Mouse (Mus musculus) cerebellum, postnatal 4 days (tissue): ENCODE data around the gene Kri1.
"Not testable (repeated sequence)": the region's sequence is repeated elsewhere in the genome, so short reads cannot be mapped to it uniquely, and the experiment has no call there.

Experiments
- DNase-seq, 2 experiments: peaks; one replicate each; pipeline ENCODE4 v3.0.0; 2022; ENCODE audit warnings: low spot score in 2 of 2, mixed read lengths in 1 of 2

Kri1 gene

GRCm38 (mm10) chr9:21287571-21288402 lies at the start of gene Kri1:
TSS of gene Kri1 (minus strand) at chr9:21287969.
- DNase-seq, result peak; percentile 92 to 94

GRCm38 (mm10) chr9:21336491-21336890 lies 48.7 kb upstream of the Kri1 start:
- DNase-seq, result no peak

GRCm38 (mm10) chr9:21335391-21335790 lies 47.6 kb upstream of the Kri1 start:
- no peak for DNase-seq

GRCm38 (mm10) chr9:21334747-21335146 lies 47.0 kb upstream of the Kri1 start:
- DNase-seq, result no peak

DNA sequence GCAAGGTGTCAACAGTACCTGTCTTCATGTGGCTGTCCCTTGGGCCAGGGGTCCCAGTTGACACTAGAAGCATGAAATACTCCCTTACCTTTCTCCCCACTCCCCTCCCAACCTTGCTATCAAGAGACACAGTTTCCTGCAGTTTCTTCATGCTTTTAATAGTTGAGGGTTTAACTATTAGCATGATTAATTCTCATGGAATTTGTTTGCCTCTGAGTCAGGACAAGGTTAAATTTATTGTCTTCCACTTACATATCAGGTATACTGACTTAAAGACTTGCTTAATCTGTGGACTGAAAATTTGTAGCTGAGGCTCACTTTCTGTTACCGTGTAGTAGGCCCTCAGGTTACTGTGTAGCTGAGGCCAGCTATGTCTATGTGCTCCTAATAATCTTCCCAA lies 45.8 kb upstream of the Kri1 start:
- DNase-seq, result no peak

GRCm38 (mm10) chr9:21332161-21333061 lies 44.6 kb upstream of the Kri1 start:
- DNase-seq, result no peak

GRCm38 (mm10) chr9:21331365-21332140 lies 43.8 kb upstream of the Kri1 start:
- no peak for DNase-seq

- no peak for DNase-seq
Measured at GRCm38 (mm10) chr9:21329699-21330289, 42.0 kb upstream of the Kri1 start.

DNA sequence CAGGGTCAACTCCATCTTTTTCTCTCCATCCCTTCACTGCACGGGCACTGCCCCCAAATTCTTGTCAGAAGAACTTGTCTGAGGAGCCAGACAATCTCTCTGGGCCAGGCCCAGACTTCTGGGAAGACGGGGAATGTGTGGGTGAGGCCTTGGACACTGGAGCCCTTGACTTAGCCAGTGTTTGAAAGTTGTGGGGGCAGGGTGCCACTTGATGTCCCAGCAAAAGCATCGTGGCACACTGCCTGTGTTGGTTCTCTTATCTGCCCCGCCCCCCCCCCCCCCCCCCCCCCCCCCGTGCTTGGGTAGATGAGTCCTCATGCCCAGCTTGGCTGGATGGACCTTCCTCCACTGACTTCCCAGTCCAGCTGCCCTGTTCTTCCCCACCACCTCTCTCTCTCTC lies 41.3 kb upstream of the Kri1 start:
- DNase-seq, result no peak

DNA sequence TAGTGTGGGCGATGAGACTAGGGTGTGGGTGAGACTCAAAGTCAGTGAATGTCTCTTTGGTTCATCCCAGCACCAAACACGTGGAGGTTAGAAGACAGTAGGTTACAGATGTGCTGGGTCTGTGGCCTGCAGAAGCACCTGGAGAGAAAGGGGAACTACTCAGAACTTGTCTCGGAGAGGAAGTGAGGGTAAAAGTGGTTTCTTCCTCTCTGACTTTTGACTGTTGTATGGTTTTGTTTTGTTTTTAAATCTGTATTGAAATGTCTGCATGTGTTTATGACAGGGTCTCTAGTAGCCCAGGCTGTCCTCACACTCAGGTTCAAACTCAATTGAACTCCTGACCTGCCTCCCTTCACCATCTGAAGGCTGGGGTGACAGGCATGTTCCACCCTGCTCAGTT lies 40.3 kb upstream of the Kri1 start:
- no peak for DNase-seq

GRCm38 (mm10) chr9:21327569-21327968 lies 39.8 kb upstream of the Kri1 start:
- DNase-seq, result no peak

DNA sequence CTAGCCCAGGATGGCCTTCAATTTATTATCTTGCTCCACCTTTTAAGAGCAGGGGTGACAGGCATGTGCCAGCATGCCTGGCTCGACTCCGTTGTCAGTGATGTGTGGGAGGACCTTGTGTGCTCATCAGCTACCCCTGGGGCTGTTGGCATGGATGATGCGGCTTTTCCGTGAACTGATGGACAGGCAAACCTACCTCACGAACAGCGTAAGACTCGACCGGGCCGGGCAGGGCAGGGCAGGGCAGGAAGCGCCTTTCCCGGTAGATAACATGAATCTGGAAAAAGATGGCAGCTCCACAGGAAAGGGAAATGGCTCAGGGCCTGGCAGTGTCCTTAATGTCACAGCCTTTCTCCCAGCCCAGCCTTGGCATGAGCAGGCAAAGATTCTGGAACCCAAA lies 36.5 kb upstream of the Kri1 start:
- no peak for DNase-seq

DNA sequence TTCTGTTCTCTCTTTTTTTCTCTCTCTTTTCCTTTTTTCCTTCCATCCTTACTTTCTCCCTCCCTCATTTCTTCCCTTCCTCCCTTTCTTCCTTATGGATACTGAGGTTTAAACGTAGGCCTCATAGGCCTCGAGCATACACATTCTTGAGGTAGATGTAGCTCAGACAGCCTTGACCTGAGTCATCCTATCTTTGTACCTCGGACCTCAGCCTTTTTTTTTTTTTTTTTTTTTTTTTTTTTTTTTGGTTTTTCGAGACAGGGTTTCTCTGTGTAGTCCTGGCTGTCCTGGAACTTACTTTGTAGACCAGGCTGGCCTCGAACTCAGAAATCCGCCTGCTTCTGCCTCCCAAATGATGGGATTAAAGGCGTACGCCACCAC lies 35.1 kb upstream of the Kri1 start:
- not testable (repeated sequence) for DNase-seq

DNA sequence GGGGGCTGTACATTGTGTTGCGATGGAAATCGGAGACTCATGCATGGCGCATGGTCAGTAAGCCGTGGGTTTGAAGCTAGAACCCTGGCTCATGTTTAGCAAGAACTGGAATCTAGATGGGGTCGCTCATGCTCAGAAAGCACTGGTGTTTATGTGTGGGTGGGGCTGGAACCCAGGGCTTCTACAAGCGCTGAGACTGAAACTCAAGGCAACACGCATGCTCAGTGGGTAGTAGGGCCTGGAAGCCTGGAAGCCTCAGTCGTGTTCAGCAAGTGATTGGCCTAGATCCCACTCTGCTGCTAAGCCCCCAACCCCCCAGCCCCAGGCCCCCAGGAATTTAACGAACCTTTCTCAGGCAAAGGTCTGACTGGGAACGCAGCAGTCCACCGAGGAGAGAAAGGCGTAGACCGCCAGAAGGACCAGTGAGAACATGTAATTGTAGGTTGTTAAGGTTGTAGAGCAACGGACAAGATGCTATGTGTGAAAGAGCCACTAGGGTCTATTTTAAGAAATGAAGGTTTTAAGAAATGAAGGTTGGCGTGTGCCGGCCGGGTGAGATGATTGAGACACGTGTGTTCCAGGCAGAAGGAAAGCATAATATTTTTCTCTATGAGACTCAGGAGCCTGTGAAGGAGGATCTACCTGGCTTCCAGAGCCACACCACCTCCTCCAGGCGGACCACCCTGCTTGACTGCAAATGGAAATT lies 34.6 kb upstream of the Kri1 start:
- no peak for DNase-seq

- no peak for DNase-seq
Measured at GRCm38 (mm10) chr9:21321513-21321835, 33.7 kb upstream of the Kri1 start.

DNA sequence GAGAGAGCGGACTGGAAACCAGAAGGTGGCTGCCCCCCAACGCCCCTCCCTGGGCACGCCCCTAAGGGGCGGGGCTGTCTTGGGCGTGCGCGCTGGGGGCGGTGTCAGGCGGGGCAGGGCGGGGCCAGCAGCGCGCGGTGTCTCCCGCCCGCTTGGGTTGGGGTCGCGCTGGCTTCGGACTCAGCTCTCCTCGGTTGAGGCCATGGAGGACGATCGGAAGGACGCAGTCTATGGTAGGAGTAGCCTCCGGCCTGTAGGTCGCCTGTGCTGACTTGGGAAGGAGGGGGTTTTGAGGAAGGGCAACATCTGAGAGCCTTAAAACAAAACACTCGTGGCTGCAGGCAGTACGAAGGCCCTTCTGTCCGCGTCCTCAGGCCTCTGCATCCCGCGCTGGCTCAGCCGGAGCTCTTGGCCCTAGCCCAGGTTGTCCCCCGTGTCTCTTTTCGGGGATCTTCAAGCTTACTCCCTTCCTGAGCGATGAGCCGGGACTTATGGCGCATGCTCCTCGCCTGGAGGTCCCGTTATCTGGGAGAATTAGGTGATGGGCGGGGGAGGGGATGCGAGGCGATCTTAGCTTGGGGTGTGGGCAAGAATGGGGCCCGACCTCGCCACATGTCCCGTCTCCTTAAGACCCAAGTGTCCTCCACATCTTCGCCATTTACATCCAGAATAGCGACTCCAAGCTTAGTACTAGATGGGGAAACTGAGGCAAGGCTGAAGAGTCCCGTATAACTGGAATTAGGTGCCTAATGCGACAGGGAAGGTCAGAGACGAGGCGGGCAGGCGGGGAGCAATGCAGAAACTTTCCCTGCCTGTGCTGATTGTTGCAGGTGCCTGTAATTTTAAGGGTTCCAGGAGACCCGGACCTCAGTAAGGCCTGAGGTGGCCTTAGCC lies 33.1 kb upstream of the Kri1 start, which contains the start of gene Slc44a2:
TSS of gene Slc44a2 (plus strand) at position 80 of the 894 bp plus-strand sequence.
- peak; percentile 59 to 83 for DNase-seq

DNA sequence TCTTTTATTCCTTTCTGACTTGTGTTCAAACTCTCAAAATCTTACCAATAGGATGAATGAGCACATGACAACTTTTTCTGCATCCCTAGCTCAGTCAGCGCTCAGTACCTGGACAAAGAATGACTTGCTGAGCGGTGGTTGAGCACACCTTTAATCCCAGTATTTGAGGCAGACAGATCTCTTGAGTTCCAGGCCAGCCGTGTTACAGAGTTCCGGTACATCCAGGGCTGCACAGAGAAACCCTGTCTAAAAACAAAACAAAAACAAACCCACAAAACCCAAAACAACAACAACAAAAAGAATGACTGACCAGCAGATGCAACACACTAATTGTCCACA lies 32.5 kb upstream of the Kri1 start:
- DNase-seq, result no peak

DNA sequence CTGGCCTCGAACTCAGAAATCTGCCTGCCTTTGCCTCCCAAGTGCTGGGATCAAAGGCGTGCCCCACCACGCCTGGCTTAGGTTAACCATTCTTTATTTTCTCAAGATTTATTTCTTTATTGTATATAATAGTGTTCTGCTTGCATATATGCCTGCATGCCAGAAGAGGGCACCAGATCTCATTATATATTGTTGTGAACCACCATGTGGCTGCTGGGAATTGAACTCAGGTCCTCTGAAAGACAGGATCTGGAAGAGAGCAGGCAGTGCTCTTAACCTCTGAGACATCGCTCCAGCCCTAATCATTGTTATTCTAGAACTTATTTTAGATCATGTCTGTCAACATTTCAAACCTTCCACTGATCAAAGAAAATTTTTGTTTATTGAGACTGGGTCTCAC lies 31.7 kb upstream of the Kri1 start:
- DNase-seq, result no peak

GRCm38 (mm10) chr9:21318792-21319191 lies 31.0 kb upstream of the Kri1 start:
- no peak for DNase-seq

- no peak for DNase-seq
Measured at GRCm38 (mm10) chr9:21316696-21317095, 28.9 kb upstream of the Kri1 start.
